Mouse (Mus musculus): ENCODE data around the gene Pcgf3. TPM values are rescaled to one million over a fixed set of nuclear protein-coding genes. Genes with fewer than 3 reads are reported as not detected.
"Not testable (repeated sequence)": the region's sequence is repeated elsewhere in the genome, so short reads cannot be mapped to it uniquely, and the experiment has no call there.

Gene Pcgf3
- polyA plus RNA-seq, 1 experiment from 2014 or later: 22.8 TPM

DNA sequence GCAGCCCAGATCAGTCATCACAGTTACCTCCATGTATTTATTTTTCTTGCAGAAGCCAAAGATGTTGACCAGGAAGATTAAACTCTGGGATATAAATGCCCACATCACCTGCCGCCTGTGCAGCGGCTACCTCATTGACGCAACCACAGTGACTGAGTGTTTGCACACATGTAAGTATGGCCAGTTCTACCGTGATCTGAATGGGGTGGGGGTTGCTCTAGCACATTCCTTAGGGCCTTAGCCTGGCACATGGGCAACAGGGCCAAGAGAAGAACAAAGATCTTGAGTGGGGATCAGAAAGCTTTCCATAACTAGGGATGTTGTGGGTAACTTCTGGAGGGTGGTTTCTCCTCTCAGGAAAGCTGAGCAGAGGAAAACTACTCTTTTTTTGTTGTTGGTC is 12.7 kb downstream of the Pcgf3 start:
- H3K4me2 ChIP-seq: no peak overlapping the region
- no peaks in the 10 kb centered on the region for H3K9me3 ChIP-seq
- no peak overlapping the region for H3K27ac ChIP-seq
- H3K9ac ChIP-seq: no peak overlapping the region
- 89% methylated on average over 4 of the region's 4 CpGs for whole genome bisulfite sequencing
- ATAC-seq (ENCODE audit: insufficient number of reproducible peaks, insufficient read depth, low FRiP score, low TSS enrichment, low read depth): no peak
- no peaks in the 10 kb centered on the region for H3K4me1 ChIP-seq
- no peaks in the 10 kb centered on the region for H3K27me3 ChIP-seq
- no peak overlapping the region for H3K4me3 ChIP-seq
- H3K36me3 ChIP-seq: peaks cover 73% of the 10 kb centered on the region

DNA sequence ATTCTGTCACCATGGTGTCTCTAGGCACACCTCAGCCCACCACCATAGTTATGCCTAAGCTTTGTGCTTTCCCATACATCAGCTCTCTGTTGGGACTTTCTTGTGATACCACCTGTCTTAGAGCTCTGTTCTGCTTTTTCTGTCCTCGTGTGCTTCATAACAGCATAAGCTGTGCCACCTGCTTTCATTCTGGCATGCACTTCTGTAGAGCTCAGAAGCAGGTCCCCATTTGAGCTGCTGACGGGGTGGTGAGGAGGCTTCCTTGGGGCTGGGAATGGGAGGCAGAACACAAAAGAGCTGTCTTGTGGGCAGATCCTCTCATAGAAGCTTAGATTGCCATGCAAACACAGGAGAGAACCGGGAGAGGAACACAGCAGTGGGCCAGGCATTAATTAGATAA is 14.9 kb downstream of the Pcgf3 start:
- WGBS: 93% methylated on average over 3 of the region's 3 CpGs
- Histone ChIP-seq H3K27ac (no peak overlapping the region), H3K4me3 (no peak overlapping the region), H3K36me3 (peaks cover 83% of the 10 kb centered on the region), H3K9me3 (no peaks in the 10 kb centered on the region), H3K27me3 (no peaks in the 10 kb centered on the region), H3K4me2 (no peak overlapping the region), H3K9ac (no peak overlapping the region), H3K4me1 (no peaks in the 10 kb centered on the region)
- ATAC-seq (ENCODE audit: insufficient number of reproducible peaks, insufficient read depth, low FRiP score, low TSS enrichment, low read depth): no peak

DNA sequence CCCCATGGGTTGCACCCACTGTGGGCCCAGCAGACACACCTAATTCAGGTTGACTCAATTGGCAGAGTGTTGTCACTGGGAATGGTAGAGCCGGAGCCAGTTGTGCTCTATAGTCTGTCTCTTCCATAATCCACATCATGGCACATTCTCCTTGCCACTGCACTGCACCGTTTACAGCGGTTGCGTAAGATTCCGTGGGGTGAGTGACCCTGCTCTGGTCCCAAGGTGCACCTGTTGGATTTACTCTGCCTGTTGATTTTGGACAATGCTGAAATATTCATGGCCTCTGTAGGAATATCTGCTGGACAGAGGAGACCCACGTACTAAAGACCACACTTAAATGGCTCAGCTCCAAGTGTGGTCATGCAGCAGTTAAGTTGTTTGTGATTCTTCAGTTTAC is 22.0 kb downstream of the Pcgf3 start:
- H3K36me3 ChIP-seq: peaks cover 63% of the 10 kb centered on the region
- no peaks in the 10 kb centered on the region for H3K27me3 ChIP-seq
- WGBS: 94% methylated on average over 6 of the region's 6 CpGs
- H3K27ac ChIP-seq: no peak overlapping the region
- no peaks in the 10 kb centered on the region for H3K9me3 ChIP-seq
- H3K4me2 ChIP-seq: no peak overlapping the region
- H3K4me1 ChIP-seq: no peaks in the 10 kb centered on the region
- no peak overlapping the region for H3K4me3 ChIP-seq
- ATAC-seq (ENCODE audit: insufficient number of reproducible peaks, insufficient read depth, low FRiP score, low TSS enrichment, low read depth): no peak
- no peak overlapping the region for H3K9ac ChIP-seq

DNA sequence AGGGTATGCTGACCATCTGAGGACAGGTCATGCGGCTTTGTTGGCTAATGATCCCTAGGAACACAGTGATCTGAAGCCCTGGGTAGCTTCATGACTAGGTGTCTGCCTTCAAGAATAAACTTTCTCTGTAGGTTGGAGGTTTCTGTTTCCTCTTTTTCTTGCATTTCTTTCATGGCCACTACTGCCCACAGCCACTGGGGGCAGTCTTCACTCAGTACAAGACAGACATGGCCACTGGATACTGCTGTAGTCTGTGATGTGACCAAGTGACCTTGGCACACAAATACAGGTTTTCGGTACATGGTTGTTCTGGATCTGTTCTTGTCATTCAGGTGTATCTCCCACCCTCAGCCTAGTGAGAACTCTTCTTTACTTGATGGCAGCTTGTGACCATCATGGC is 24.2 kb downstream of the Pcgf3 start:
- Histone ChIP-seq H3K36me3 (peaks cover 67% of the 10 kb centered on the region), H3K4me3 (no peak overlapping the region), H3K9ac (no peak overlapping the region), H3K27me3 (no peaks in the 10 kb centered on the region), H3K4me2 (no peak overlapping the region), H3K9me3 (no peaks in the 10 kb centered on the region), H3K4me1 (no peaks in the 10 kb centered on the region), H3K27ac (no peak overlapping the region)
- ATAC-seq (ENCODE audit: insufficient number of reproducible peaks, insufficient read depth, low FRiP score, low TSS enrichment, low read depth): no peak
- 91% methylated on average over 2 of the region's 2 CpGs for WGBS

DNA sequence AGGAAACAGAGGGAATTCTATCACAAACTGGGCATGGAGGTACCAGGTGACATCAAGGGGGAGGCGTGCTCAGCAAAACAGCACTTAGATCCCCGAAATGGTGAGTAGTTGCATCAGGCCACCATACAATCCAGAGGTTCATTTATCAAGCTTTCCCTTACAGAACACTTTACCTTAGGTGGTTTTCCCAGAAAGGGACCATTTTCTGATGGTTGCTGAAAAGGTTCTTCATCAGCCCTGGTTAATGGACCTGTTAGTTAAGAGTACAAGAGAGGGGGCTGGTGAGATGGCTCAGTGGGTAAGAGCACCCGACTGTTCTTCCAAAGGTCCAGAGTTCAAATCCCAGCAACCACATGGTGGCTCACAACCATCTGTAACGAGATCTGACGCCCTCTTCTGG is 25.1 kb downstream of the Pcgf3 start:
- H3K4me1 ChIP-seq; ATAC-seq (ENCODE audit: insufficient number of reproducible peaks, insufficient read depth, low FRiP score, low TSS enrichment, low read depth); H3K4me3 ChIP-seq; H3K27ac ChIP-seq; H3K9ac ChIP-seq; H3K4me2 ChIP-seq; H3K9me3 ChIP-seq; H3K27me3 ChIP-seq: not testable (repeated sequence)
- H3K36me3 ChIP-seq: peaks cover 75% of the 10 kb centered on the region
- 94% methylated on average over 5 of the region's 5 CpGs for WGBS

DNA sequence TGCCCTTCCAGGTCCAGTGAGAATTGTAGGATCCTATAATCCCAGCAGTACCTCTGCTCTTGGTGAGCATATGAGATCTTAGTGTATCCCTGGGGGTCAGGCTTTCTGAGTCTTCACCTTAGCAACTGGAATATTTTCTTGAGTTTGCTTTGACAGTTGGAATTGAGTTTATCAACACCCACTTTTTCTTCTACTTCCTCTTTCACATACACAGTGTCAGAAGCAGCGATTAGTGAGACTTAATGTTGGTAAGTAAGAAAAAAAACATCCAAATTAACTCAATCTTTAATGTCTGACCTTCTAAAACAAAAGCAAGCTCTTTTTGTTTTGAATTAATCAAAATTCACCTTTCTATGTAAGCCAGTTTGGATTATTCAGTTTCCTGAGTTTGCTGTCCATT is 40.5 kb downstream of the Pcgf3 start:
- H3K4me3 ChIP-seq: no peak overlapping the region
- no peaks in the 10 kb centered on the region for H3K27me3 ChIP-seq
- no peak for ATAC-seq (ENCODE audit: insufficient number of reproducible peaks, insufficient read depth, low FRiP score, low TSS enrichment, low read depth)
- WGBS: 95% methylated on average over 1 of the region's 1 CpGs
- H3K36me3 ChIP-seq: peaks cover 93% of the 10 kb centered on the region
- H3K9ac ChIP-seq: no peak overlapping the region
- no peaks in the 10 kb centered on the region for H3K9me3 ChIP-seq
- no peak overlapping the region for H3K4me2 ChIP-seq
- H3K4me1 ChIP-seq: no peaks in the 10 kb centered on the region
- no peak overlapping the region for H3K27ac ChIP-seq

DNA sequence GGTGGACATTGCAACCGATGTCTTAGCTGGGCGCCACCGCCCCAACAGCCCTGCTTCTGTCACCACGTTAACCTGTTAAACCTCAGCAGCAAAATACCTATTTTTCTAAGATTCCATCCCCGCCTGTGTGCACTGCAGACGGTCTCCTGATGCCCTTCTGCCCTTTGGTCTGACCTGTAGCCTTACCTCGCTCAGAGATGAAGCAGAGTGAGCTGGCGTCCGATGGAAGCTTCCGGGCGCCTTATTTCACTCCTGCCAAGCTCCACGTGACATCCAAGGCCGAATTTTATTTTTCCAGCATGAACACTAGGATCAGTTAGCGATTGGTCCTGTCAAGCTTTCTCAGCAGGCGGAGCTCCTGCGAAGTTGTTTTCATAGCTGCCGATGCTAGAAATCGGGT is 41.3 kb downstream of the Pcgf3 start:
- H3K36me3 ChIP-seq: peaks cover 87% of the 10 kb centered on the region
- no peaks in the 10 kb centered on the region for H3K4me1 ChIP-seq
- no peaks in the 10 kb centered on the region for H3K9me3 ChIP-seq
- ATAC-seq (ENCODE audit: insufficient number of reproducible peaks, insufficient read depth, low FRiP score, low TSS enrichment, low read depth): no peak
- H3K27me3 ChIP-seq: no peaks in the 10 kb centered on the region
- no peak overlapping the region for H3K27ac ChIP-seq
- no peak overlapping the region for H3K4me3 ChIP-seq
- 91% methylated on average over 18 of the region's 18 CpGs for WGBS
- no peak overlapping the region for H3K9ac ChIP-seq
- H3K4me2 ChIP-seq: no peak overlapping the region

DNA sequence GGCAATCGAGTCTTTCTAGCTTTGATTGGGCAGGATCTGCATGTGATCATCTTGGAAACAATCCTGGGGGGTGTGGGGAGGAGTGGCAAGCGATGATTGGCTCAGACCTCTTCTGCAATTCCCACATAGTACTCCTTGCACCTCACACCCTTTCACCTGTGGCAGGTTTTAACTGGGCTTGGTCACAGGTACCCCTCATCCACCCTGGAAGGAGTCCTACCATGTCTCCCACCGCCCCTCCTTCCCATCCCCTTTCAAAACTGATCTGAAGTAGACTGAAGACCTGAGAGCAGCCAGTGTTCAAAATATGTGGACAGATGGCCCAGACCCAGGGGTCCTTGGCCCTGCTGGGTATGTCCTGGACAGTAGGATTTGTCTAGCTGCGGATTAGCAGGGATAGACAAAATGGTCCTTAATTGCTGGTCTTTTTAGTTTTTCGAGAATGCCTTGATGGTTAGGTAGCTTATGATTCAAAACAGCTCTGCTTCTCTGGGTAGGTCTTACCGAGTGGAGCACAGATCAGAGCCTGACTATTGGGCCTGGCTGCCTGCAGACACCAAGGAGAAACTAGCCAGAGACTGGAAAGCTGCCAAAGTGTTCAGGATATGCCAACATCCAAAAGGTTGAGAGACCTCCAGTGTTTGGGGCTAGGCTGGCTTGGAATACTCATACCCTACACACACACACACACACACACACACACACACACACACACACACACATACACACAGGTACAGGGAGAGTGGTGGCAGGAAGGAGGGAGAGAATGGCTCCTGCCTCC is 54.7 kb downstream of the Pcgf3 start:
- H3K4me2 ChIP-seq: no peak overlapping the region
- ATAC-seq (ENCODE audit: insufficient number of reproducible peaks, insufficient read depth, low FRiP score, low TSS enrichment, low read depth): no peak
- H3K9me3 ChIP-seq: no peaks in the 10 kb centered on the region
- no peaks in the 10 kb centered on the region for H3K4me1 ChIP-seq
- H3K4me3 ChIP-seq: no peak overlapping the region
- no peak overlapping the region for H3K9ac ChIP-seq
- no peaks in the 10 kb centered on the region for H3K27me3 ChIP-seq
- no peaks in the 10 kb centered on the region for H3K36me3 ChIP-seq
- no peak overlapping the region for H3K27ac ChIP-seq
- WGBS: 59% methylated on average over 6 of the region's 6 CpGs

DNA sequence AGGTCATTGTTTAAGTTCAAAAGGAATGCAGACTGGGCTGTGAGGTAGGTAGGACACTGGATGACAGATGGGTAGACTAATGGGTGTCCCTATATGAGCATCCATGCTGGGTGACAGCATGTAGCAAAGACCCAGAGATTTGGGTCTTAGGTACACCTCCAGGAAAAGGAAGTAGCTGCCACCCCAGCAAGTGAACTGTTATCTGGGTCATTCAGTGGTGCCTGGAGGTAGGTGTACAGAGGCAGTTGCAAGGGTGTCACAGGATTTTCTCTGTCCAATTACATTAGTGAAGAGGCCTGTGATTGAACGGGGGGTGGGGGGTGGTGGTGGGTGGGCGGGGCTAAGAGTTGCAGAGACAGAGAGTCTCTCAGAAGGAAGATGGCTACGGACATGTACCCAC is 55.6 kb downstream of the Pcgf3 start:
- no peaks in the 10 kb centered on the region for H3K36me3 ChIP-seq
- no peak overlapping the region for H3K4me3 ChIP-seq
- 0 out of 2 replicates have a peak, but pooled peaks cover 2% of the 10 kb centered on the region for H3K4me1 ChIP-seq
- H3K9me3 ChIP-seq: no peaks in the 10 kb centered on the region
- no peak overlapping the region for H3K27ac ChIP-seq
- 77% methylated on average over 3 of the region's 3 CpGs for WGBS
- no peak overlapping the region for H3K9ac ChIP-seq
- no peak for ATAC-seq (ENCODE audit: insufficient number of reproducible peaks, insufficient read depth, low FRiP score, low TSS enrichment, low read depth)
- H3K27me3 ChIP-seq: no peaks in the 10 kb centered on the region
- no peak overlapping the region for H3K4me2 ChIP-seq

DNA sequence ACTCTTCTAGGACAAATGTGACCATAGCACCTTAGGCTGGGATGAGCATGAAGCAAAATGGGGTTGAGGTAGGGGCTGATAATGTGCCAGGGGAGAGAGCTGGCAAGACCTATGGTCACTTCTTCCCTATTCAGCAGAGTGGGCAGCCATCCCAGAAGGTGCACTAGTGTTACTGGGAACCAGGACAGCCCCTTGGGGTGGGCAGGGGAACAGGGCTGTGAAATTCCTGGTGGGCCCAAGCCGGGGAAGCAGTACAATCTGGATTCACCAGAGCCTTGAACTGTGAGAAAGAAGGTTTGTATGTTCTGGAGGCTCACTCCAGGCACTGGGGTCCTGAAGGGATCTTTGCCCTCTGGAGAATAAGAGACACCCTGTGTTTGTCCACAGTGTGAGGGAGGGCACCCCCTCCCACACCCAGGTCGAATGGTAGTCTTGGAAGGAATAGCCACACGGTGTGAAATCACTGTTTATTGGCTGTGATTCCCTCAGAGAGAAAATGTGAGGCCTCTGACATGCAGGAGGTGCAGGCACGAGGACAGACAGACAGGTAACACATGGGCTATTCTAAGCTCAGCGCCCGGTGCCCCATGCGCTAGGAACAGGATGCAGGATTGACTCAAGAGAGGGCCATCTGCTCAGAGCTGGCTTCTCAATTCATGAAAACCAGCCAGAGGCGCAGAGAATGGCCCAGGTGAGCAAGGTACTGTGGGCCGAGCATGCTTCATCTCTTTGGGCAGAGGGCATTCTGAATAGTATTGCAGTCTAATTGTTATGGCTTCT is 57.3 kb downstream of the Pcgf3 start:
- WGBS: 80% methylated on average over 9 of the region's 9 CpGs
- no peak for ATAC-seq (ENCODE audit: insufficient number of reproducible peaks, insufficient read depth, low FRiP score, low TSS enrichment, low read depth)
- Histone ChIP-seq H3K4me1 (0 out of 2 replicates have a peak, but pooled peaks cover 2% of the 10 kb centered on the region), H3K27me3 (no peaks in the 10 kb centered on the region), H3K36me3 (no peaks in the 10 kb centered on the region), H3K9me3 (no peaks in the 10 kb centered on the region), H3K4me3 (no peak overlapping the region), H3K9ac (no peak overlapping the region), H3K4me2 (no peak overlapping the region), H3K27ac (no peak overlapping the region)

DNA sequence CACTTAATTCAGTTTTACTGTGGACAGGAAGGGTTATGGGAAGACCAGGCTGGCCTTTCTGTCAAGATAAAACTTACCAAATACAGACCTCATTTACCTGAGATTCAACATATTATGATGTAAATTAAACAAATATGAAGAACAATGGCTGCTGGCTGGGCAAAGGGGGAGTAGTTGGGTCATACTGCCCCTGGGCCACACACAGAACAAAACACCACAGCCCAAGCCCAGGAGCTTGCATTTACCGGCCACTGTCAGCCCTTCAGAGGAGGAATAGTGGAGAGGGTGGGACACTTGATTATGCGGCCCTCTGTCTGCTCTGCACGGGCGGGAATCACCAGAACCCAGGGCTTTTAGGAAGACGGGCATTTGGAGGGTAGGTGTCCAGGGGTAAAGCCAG is 57.9 kb downstream of the Pcgf3 start:
- H3K9me3 ChIP-seq: no peaks in the 10 kb centered on the region
- H3K27me3 ChIP-seq: no peaks in the 10 kb centered on the region
- H3K27ac ChIP-seq: no peak overlapping the region
- WGBS: 76% methylated on average over 5 of the region's 5 CpGs
- no peaks in the 10 kb centered on the region for H3K36me3 ChIP-seq
- H3K4me1 ChIP-seq: 0 out of 2 replicates have a peak, but pooled peaks cover 2% of the 10 kb centered on the region
- H3K9ac ChIP-seq: no peak overlapping the region
- H3K4me2 ChIP-seq: no peak overlapping the region
- ATAC-seq (ENCODE audit: insufficient number of reproducible peaks, insufficient read depth, low FRiP score, low TSS enrichment, low read depth): no peak
- no peak overlapping the region for H3K4me3 ChIP-seq

DNA sequence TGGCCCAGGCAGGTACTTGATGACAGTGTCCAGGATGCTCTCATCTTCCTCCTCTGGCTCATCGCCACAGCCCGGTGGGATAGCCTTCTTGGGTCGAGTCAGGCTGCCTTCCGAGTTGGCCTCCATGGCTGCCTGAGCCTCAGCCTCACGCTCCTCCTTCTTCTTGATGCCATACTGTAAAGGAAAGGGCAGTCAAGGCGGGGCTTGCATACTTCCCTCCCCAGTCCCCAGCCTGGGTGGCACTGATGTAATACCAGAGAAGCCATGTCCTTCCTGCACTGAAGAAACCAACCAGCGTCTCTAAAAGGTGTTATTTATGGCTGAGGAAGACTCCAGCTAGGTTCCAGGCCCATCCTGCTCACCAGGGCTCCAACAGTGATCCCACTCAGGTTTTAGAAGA is 59.1 kb downstream of the Pcgf3 start:
- no peak overlapping the region for H3K4me3 ChIP-seq
- no peak for ATAC-seq (ENCODE audit: insufficient number of reproducible peaks, insufficient read depth, low FRiP score, low TSS enrichment, low read depth)
- H3K4me1 ChIP-seq: 0 out of 2 replicates have a peak, but pooled peaks cover 2% of the 10 kb centered on the region
- H3K9me3 ChIP-seq: no peaks in the 10 kb centered on the region
- H3K36me3 ChIP-seq: no peaks in the 10 kb centered on the region
- H3K9ac ChIP-seq: no peak overlapping the region
- WGBS: 82% methylated on average over 7 of the region's 7 CpGs
- H3K4me2 ChIP-seq: no peak overlapping the region
- H3K27me3 ChIP-seq: no peaks in the 10 kb centered on the region
- no peak overlapping the region for H3K27ac ChIP-seq
